Mouse (Mus musculus) midbrain, embryonic 12.5 days (tissue): ENCODE data around the gene Bnc1. TPM values are rescaled to one million over a fixed set of nuclear protein-coding genes. Genes with fewer than 3 reads are reported as not detected.
A peak's percentile ranks its signal among the peaks of the same experiment; 100 is the strongest.

Experiments used
- ATAC-seq: fragments of 200-750 bp; cut with Nextera tagmentation; 2 replicates; pipeline ENCODE4 v1.8.0; 2017; ENCODE audit warnings: low read depth, moderate TSS enrichment, moderate library complexity; ENCODE audit not compliant: low FRiP score
- H3K27ac ChIP-seq: fragments of 300-500 bp; sonication (generic); replicated peaks from 2 replicates; pipeline ENCODE4 v1.5.1; 2016; ENCODE audit warnings: mild to moderate bottlenecking
- H3K27me3 ChIP-seq: fragments of 300-500 bp; sonication (generic); 2 replicates; pipeline ENCODE4 v1.6.1; 2016; ENCODE audit warnings: mild to moderate bottlenecking
- H3K36me3 ChIP-seq: fragments of 300-500 bp; sonication (generic); 2 replicates; pipeline ENCODE4 v1.6.1; 2016
- H3K4me1 ChIP-seq: fragments of 300-500 bp; sonication (generic); 2 replicates; pipeline ENCODE4 v1.6.1; 2016
- H3K4me2 ChIP-seq: fragments of 300-500 bp; sonication (generic); replicated peaks from 2 replicates; pipeline ENCODE4 v1.6.1; 2016; ENCODE audit warnings: mild to moderate bottlenecking, moderate library complexity
- H3K4me3 ChIP-seq: fragments of 300-500 bp; sonication (generic); 2 replicates; pipeline ENCODE4 v1.5.1; 2016; ENCODE audit warnings: mild to moderate bottlenecking
- H3K9ac ChIP-seq: fragments of 300-500 bp; sonication (generic); replicated peaks from 2 replicates; pipeline ENCODE4 v1.6.1; 2016; ENCODE audit warnings: mild to moderate bottlenecking, moderate library complexity
- H3K9me3 ChIP-seq: fragments of 300-500 bp; sonication (generic); 2 replicates; pipeline ENCODE4 v1.6.1; 2016; ENCODE audit warnings: mild to moderate bottlenecking
- WGBS: fragments of 180-500 bp; shearing (Covaris S2); methylation state at CpG from one replicate; pipeline ENCODE4 v1.1.7; 2016; 5-methylcytosine and 5-hydroxymethylcytosine counted together
- polyA plus RNA-seq: library from polyadenylated mRNA; unstranded; fragments of >200 nt; fragmentation: Nextera tagmentation; extraction: Ambion mirVana; gene quantifications from 2 replicates; pipeline ENCODE4 v1.2.1, GENCODE M21; 2016

The Bnc1 gene
- polyA plus RNA-seq, 1 experiment from 2014 or later: 0.27 TPM

DNA sequence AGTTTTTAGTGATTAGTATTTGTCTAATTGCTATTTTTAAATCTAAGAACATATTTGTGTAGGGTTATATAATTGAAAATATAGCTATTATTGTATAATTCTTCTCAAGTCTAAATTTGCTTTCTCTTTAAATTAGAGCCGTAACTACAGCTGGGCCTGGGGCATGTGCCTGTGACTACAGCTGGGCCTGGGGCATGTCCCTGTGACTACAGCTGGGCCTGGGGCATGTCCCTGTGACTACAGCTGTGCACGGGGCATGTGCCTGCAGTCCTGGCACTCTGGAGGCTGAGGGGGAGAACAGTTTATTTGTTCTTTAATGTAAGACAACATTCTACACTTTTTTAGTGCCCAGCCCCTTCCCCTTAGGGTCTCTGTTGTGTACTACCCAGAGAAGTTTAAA is 12.1 kb upstream of the Bnc1 start:
- Histone ChIP-seq H3K27me3 (no peaks in the 10 kb centered on the region), H3K4me3 (no peak overlapping the region), H3K4me1 (no peaks in the 10 kb centered on the region), H3K36me3 (no peaks in the 10 kb centered on the region), H3K9me3 (no peaks in the 10 kb centered on the region), H3K9ac (no peak overlapping the region), H3K4me2 (no peak overlapping the region), H3K27ac (no peak overlapping the region)
- no peak for ATAC-seq
- 69% methylated on average over 2 of the region's 2 CpGs for WGBS

DNA sequence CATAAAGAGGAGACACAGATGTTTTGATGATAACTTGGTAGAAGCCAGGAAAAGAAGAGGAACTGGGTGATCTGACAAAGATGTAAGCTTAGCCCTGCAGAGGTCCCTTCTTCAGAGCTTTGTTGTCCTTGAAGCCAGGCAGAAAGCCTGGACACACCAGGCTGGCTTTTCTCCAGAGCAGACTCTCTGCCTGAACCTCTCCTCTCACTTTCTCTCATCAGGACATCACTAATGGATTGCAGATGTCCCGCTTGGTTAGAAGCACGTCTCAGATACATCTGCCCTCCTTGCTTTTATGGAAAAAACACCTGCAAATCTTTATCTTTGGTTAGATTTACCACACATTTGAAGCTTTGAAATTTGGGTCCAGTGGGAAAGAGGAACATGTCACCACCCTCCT is 7.7 kb upstream of the Bnc1 start:
- no peak for ATAC-seq
- Histone ChIP-seq H3K27ac (no peak overlapping the region), H3K9ac (no peak overlapping the region), H3K4me1 (no peaks in the 10 kb centered on the region), H3K4me3 (no peak overlapping the region), H3K27me3 (peaks cover 19% of the 10 kb centered on the region), H3K4me2 (no peak overlapping the region), H3K9me3 (no peaks in the 10 kb centered on the region), H3K36me3 (no peaks in the 10 kb centered on the region)
- 74% methylated on average over 2 of the region's 2 CpGs for WGBS

DNA sequence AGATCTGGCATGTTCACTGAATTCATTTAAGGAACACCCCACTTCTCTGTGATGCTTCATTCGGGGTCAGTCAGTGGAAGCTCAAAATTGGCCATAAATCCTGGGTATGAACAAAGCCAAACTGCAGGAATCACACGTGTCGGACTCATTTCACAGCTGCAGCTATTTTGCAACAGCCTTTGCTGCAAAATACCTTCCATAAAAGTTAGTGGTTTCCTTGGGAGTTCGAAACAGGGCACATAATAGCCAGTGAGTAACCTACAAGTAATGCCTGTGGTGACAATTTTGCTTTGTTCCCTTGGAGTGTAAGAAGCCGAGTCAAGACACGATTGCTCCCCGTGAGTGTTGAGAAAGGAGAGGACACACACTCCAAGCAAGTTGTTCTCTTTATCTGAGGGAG is 7.3 kb upstream of the Bnc1 start:
- no peak overlapping the region for H3K4me2 ChIP-seq
- H3K4me3 ChIP-seq: no peak overlapping the region
- no peaks in the 10 kb centered on the region for H3K9me3 ChIP-seq
- H3K36me3 ChIP-seq: no peaks in the 10 kb centered on the region
- 73% methylated on average over 7 of the region's 7 CpGs for WGBS
- H3K27me3 ChIP-seq: peaks cover 24% of the 10 kb centered on the region
- H3K27ac ChIP-seq: no peak overlapping the region
- H3K4me1 ChIP-seq: no peaks in the 10 kb centered on the region
- no peak for ATAC-seq
- no peak overlapping the region for H3K9ac ChIP-seq

DNA sequence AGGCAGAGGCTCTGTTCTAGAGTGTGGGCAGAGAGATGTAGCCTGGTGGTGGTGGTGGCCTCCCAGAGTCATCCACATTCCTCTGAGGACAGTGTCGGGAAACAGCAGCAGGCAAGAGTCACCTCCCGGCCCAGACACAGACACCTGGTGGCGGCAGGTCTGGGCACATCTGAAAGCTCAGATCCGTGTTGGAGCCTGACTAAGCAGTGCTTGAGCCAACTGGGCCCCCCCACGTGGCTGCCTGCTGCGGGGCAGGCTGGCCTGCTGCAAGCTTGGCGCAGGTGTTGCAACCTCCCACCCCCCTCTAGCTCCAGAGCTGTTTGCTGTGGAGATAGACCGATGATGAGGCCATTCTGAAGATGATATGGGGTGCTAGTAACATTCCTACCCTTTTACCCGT is 3.9 kb upstream of the Bnc1 start:
- Histone ChIP-seq H3K9me3 (no peaks in the 10 kb centered on the region), H3K27me3 (peaks cover 56% of the 10 kb centered on the region)
- 16% methylated on average over 9 of the region's 9 CpGs for WGBS

DNA sequence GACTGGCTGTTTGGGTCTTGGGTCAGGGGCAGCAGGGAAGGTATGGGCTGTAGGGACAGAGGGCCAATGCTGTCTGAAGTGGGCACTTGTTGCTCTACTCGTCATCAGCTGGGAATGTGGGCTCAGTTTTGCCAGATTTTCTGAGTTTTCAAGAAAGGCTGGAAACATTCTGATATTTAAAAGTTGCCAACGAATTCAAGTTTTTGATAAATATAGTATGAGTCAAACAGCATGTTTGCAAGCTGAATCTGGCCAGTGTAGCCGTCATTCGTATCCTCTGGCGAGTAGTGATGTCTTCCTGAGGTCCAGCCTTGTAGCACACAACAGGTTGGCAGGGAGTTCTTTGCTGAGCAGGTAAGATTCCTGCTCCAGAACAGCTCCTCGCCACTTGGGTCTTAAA is 3.0 kb upstream of the Bnc1 start:
- no peak overlapping the region for H3K4me2 ChIP-seq
- H3K9ac ChIP-seq: no peak overlapping the region
- WGBS: 88% methylated on average over 6 of the region's 6 CpGs
- H3K27ac ChIP-seq: no peak overlapping the region
- peaks cover 20% of the 10 kb centered on the region for H3K4me1 ChIP-seq
- H3K9me3 ChIP-seq: no peaks in the 10 kb centered on the region
- peaks cover 60% of the 10 kb centered on the region for H3K27me3 ChIP-seq
- H3K4me3 ChIP-seq: no peak overlapping the region
- no peaks in the 10 kb centered on the region for H3K36me3 ChIP-seq
- ATAC-seq: no peak

More for the DNA sequence above, 3.9 kb upstream of the Bnc1 start:
- Histone ChIP-seq H3K4me2 (no peak overlapping the region), H3K36me3 (no peaks in the 10 kb centered on the region), H3K27ac (no peak overlapping the region), H3K4me1 (peaks cover 19% of the 10 kb centered on the region), H3K9ac (no peak overlapping the region), H3K4me3 (no peak overlapping the region)
- ATAC-seq: no peak

DNA sequence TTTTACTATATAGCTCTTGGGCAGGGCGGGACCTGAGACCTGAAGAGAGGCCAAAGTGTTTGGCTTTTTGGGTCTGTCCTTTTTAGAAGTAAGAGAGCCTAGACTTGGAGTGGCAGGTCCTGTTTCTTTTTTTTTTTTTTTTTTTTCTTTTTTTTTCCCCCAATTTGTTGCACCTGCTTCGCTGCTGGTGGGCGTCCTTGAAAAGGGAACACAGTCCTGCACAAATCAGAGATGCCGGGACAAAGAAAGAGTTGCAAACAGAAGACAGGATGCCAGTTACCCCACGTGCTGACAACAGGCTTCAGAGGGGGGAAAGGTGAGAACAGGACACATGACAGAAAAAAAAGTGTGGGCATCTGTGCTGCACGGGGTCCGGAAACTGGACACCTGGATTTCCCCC is 1.0 kb upstream of the Bnc1 start:
- 28% methylated on average over 7 of the region's 7 CpGs for WGBS
- H3K27me3 ChIP-seq: peaks cover 76% of the 10 kb centered on the region
- H3K27ac ChIP-seq: no peak overlapping the region
- no peaks in the 10 kb centered on the region for H3K9me3 ChIP-seq
- H3K4me2 ChIP-seq: peak overlapping the region; percentile 95; the same call in 1 of the 2 replicates
- H3K9ac ChIP-seq: no peak overlapping the region
- ATAC-seq: no peak
- no peaks in the 10 kb centered on the region for H3K36me3 ChIP-seq
- H3K4me1 ChIP-seq: peaks cover 20% of the 10 kb centered on the region
- no peak overlapping the region for H3K4me3 ChIP-seq

DNA sequence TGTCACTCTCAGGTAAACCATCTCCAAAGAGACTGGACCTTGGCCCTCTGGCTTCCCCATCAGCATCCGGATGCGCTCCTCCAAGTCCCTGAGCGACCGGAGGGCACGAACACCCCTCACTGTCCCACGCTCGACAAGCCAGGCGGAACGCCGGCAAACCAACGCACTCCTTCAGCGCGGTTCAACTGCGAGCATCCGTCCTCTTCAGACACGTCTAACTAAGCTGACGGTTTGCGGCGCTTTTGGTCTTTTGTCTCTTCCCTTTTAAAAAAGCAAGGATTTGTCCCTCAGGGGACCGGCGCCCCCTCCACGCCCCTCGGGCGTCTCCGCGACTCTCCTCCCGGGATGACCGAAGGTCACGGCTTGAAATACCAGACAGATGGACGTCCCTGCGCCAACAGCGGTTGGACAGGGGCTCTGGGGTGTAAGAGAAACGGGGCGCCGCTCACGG is 456 bp downstream of the Bnc1 start:
- Histone ChIP-seq H3K9me3 (no peaks in the 10 kb centered on the region), H3K4me1 (peaks cover 20% of the 10 kb centered on the region), H3K36me3 (no peaks in the 10 kb centered on the region), H3K27ac (no peak overlapping the region), H3K9ac (peak overlapping the region; percentile 50; the same call in 1 of the 2 replicates), H3K4me2 (peak overlapping the region; percentile 95), H3K27me3 (peaks cover 79% of the 10 kb centered on the region), H3K4me3 (peak overlapping the region; percentile 66)
- under 1% methylated on average over 36 of the region's 36 CpGs for WGBS
- peak; percentile 12; the same call in 1 of the 2 replicates for ATAC-seq

DNA sequence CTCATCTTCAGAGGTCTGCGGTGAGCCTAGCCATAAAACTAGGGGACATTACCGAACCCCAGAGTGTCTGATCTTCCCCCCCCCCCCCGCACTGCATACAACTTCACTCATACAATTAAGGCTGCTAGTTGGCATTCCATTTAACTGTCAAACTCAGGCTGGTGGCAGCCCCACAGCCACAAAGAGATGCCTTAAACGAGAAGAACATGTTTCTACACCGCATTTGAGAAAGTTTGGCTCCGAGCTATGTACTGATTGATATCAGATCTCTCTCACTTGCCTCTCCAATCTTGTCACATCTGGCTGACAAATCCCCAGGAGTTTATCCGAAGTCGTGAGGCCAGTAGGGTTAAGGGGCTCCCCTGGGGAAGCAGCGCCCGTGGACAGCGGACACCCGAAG is 976 bp downstream of the Bnc1 start:
- 3% methylated on average over 12 of the region's 12 CpGs for WGBS
- H3K4me2 ChIP-seq: peak overlapping the region; percentile 95
- no peak overlapping the region for H3K9ac ChIP-seq
- H3K27me3 ChIP-seq: peaks cover 74% of the 10 kb centered on the region
- no peak overlapping the region for H3K27ac ChIP-seq
- H3K4me1 ChIP-seq: peaks cover 20% of the 10 kb centered on the region
- H3K9me3 ChIP-seq: no peaks in the 10 kb centered on the region
- H3K4me3 ChIP-seq: peak overlapping the region; percentile 66
- ATAC-seq: no peak
- H3K36me3 ChIP-seq: no peaks in the 10 kb centered on the region

DNA sequence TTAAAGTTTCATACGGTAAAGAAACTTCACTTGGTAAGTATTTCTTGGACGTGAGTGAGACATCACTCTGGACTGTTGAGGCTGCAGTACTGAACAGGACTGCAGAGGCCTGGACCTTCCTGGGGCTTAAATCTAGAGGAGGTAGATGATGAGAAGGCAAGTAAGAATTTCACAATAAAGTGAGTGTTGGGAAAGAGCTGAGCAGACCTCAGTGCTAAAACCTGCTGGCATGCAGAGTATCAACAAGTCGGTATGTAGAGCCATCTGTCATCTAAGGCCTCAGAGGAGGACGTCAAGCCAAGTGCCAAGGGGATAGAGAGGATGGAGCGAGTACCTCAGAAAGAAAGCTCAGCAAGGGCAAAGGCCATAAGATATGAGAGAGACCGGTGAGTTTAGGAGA is 8.4 kb downstream of the Bnc1 start:
- no peak for ATAC-seq
- Histone ChIP-seq H3K27ac (no peak overlapping the region), H3K9me3 (no peaks in the 10 kb centered on the region), H3K9ac (no peak overlapping the region), H3K4me2 (no peak overlapping the region), H3K36me3 (no peaks in the 10 kb centered on the region), H3K27me3 (peaks cover 7% of the 10 kb centered on the region), H3K4me3 (no peak overlapping the region), H3K4me1 (no peaks in the 10 kb centered on the region)
- WGBS: 80% methylated on average over 6 of the region's 6 CpGs

DNA sequence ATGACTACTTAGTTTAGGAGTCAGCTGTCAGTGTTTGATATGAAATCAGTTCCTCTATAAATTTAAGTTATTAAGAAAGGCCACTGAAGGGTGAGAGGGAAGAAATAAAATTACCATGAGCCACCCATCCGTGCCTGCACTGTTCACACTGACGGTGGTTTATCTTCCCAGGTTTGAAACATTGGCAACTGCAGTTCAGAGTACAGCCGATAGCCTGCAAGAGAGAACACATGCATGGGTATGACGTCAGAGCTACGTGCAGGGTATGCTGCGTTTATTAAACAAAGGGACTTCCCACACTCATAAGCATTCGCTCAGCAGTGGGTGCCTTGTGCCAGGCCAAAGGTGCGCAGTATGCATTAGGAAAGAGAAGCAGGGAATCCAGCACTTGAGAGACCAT is 13.8 kb downstream of the Bnc1 start:
- Histone ChIP-seq H3K9ac (no peak overlapping the region), H3K4me2 (no peak overlapping the region), H3K4me3 (no peak overlapping the region), H3K9me3 (no peaks in the 10 kb centered on the region), H3K36me3 (no peaks in the 10 kb centered on the region), H3K4me1 (no peaks in the 10 kb centered on the region), H3K27ac (no peak overlapping the region), H3K27me3 (peaks cover 5% of the 10 kb centered on the region; the same call in 1 of the 2 replicates)
- 82% methylated on average over 8 of the region's 8 CpGs for WGBS
- ATAC-seq: no peak

DNA sequence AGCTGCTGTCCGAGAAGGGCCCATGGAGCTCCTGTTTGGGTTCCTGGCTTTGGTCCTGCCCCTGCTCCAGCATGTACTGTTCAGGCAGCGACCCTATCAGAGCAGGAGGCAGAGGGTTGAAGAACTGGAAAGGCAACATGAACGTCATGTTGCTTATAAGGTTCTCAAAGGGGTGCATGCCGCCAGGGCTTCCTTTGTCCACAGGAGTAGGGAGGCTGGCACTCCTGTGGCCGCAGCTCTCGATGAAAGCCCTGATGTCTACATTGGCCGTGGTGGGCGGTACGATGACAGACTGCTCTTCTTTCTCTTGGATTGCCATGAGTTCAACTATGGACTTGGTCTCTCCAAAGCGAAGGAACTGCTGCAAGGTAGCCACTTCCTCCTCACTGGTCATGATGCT is 17.5 kb downstream of the Bnc1 start:
- no peak for ATAC-seq
- Histone ChIP-seq H3K4me1 (no peaks in the 10 kb centered on the region), H3K9me3 (no peaks in the 10 kb centered on the region), H3K27me3 (peaks cover 8% of the 10 kb centered on the region; the same call in 1 of the 2 replicates), H3K4me2 (no peak overlapping the region), H3K4me3 (no peak overlapping the region), H3K36me3 (no peaks in the 10 kb centered on the region), H3K27ac (no peak overlapping the region), H3K9ac (no peak overlapping the region)
- WGBS: 92% methylated on average over 10 of the region's 10 CpGs

DNA sequence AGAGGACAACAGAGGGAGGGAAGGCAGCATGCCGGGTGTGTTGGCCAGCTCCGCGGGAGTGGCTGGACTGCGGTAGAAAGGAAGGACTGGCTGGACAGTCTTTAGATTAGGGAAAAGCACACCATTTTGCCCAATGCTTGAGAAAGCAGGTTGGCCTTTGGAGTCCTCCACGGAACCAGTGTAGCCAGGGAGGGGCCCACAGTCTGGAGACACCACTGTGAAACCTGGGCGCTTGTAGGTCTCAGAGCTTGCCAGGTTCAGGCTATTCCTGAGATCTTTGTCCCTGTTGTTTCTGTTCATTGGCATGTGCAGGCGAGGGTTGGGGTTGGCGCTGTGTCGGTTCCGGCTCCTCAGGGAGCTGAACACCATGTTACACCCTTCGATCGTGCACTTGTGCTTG is 18.2 kb downstream of the Bnc1 start:
- no peaks in the 10 kb centered on the region for H3K9me3 ChIP-seq
- no peak overlapping the region for H3K27ac ChIP-seq
- ATAC-seq: no peak
- H3K4me1 ChIP-seq: no peaks in the 10 kb centered on the region
- H3K4me3 ChIP-seq: no peak overlapping the region
- WGBS: 92% methylated on average over 12 of the region's 12 CpGs
- no peak overlapping the region for H3K9ac ChIP-seq
- H3K27me3 ChIP-seq: peaks cover 8% of the 10 kb centered on the region; the same call in 1 of the 2 replicates
- H3K36me3 ChIP-seq: no peaks in the 10 kb centered on the region
- no peak overlapping the region for H3K4me2 ChIP-seq

DNA sequence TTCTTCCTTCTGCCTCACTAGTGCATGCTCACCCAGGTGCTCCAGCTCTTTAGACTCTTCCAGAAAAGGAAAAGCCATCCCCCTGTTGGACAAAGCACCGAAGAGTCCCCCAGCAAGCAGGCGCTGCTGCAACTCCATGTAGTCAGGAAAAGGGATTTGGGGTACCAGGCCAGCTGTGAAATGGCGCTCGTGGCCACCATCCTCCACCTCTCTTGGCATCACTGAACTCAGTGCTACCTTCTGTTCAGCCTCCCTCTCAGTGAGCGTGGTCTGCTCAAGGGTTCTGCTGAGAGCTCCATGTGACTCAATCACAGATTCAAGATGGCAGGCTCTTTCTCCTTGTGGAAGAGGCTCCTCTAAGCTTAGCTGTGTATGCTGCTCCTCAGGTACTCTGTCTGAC is 18.8 kb downstream of the Bnc1 start:
- WGBS: 89% methylated on average over 5 of the region's 5 CpGs
- no peak overlapping the region for H3K27ac ChIP-seq
- no peaks in the 10 kb centered on the region for H3K36me3 ChIP-seq

More for the DNA sequence above, 18.8 kb downstream of the Bnc1 start:
- H3K27me3 ChIP-seq: peaks cover 8% of the 10 kb centered on the region; the same call in 1 of the 2 replicates
- no peak overlapping the region for H3K9ac ChIP-seq
- H3K4me1 ChIP-seq: no peaks in the 10 kb centered on the region
- no peak for ATAC-seq
- H3K9me3 ChIP-seq: no peaks in the 10 kb centered on the region
- no peak overlapping the region for H3K4me2 ChIP-seq
- no peak overlapping the region for H3K4me3 ChIP-seq
